Mouse (Mus musculus): ENCODE measurements around the gene Eid2.

GRCm38 (mm10) chr7:28248957-28249356, 18.7 kb upstream of the Eid2 start:
- no peak for TF ChIP-seq POLR2A (IDR thresholded peaks at IDR 0.05; ENCODE audit: insufficient read depth, low read length)
- TF ChIP-seq CTCF (IDR thresholded peaks at IDR 0.05; ENCODE audit: low read depth, low read length): peak; percentile 32
